Mouse (Mus musculus) hindbrain, embryonic 13.5 days (tissue): Measurements from ENCODE around the gene Vbp1. TPM values are rescaled to one million over a fixed set of nuclear protein-coding genes. Genes with fewer than 3 reads are reported as not detected.
"Not testable (repeated sequence)": the region's sequence is repeated elsewhere in the genome, so short reads cannot be mapped to it uniquely, and the experiment has no call there.

Experiments used
- ATAC-seq: fragments of 200-750 bp; cut with Nextera tagmentation; 2 replicates; pipeline ENCODE4 v1.8.0; 2017; ENCODE audit warnings: moderate TSS enrichment; ENCODE audit not compliant: low FRiP score
- H3K27ac ChIP-seq: fragments of 300-500 bp; sonication (generic); 2 replicates; pipeline ENCODE4 v1.5.1; 2015; ENCODE audit warnings: inconsistent platforms, mild to moderate bottlenecking, moderate library complexity
- H3K27me3 ChIP-seq: fragments of 300-500 bp; sonication (generic); 2 replicates; pipeline ENCODE4 v1.6.1; 2015; ENCODE audit warnings: mild to moderate bottlenecking, inconsistent platforms
- H3K36me3 ChIP-seq: fragments of 300-500 bp; sonication (generic); 2 replicates; pipeline ENCODE4 v1.6.1; 2015; ENCODE audit warnings: mild to moderate bottlenecking, inconsistent platforms
- H3K4me1 ChIP-seq: fragments of 300-500 bp; sonication (generic); replicated peaks from 2 replicates; pipeline ENCODE4 v1.6.1; 2015; ENCODE audit warnings: inconsistent platforms
- H3K4me2 ChIP-seq: fragments of 300-500 bp; sonication (generic); 2 replicates; pipeline ENCODE4 v1.6.1; 2015; ENCODE audit warnings: inconsistent platforms, mild to moderate bottlenecking, moderate library complexity
- H3K4me3 ChIP-seq: fragments of 300-500 bp; sonication (generic); 2 replicates; pipeline ENCODE4 v1.5.1; 2015; ENCODE audit warnings: mild to moderate bottlenecking, inconsistent platforms
- H3K9ac ChIP-seq: fragments of 300-500 bp; sonication (generic); 2 replicates; pipeline ENCODE4 v1.6.1; 2015; ENCODE audit warnings: mild to moderate bottlenecking, inconsistent platforms
- H3K9me3 ChIP-seq: fragments of 300-500 bp; sonication (generic); 2 replicates; pipeline ENCODE4 v1.6.1; 2016; ENCODE audit warnings: inconsistent platforms
- WGBS: fragments of 180-500 bp; shearing (Covaris S2); methylation state at CpG from one replicate; pipeline ENCODE4 v1.1.7; 2015; 5-methylcytosine and 5-hydroxymethylcytosine counted together
- polyA plus RNA-seq: library from polyadenylated mRNA; unstranded; fragments of >200 nt; fragmentation: Nextera tagmentation; extraction: Ambion mirVana; gene quantifications from 2 replicates; pipeline ENCODE4 v1.2.1, GENCODE M21; 2015

Gene Vbp1
- polyA plus RNA-seq, result 341 and 352 TPM in 2 replicates

- peak within 1 kb of the TSS; percentile 45 for H3K4me2 ChIP-seq
- peak; percentile 100 for ATAC-seq
- WGBS, result 12% methylated on average over 37 of the region's 37 CpGs
Measured at GRCm38 (mm10) chrX:75514179-75514972, at the start of gene Vbp1. Vbp1 (plus strand) TSS chrX:75514299.

DNA sequence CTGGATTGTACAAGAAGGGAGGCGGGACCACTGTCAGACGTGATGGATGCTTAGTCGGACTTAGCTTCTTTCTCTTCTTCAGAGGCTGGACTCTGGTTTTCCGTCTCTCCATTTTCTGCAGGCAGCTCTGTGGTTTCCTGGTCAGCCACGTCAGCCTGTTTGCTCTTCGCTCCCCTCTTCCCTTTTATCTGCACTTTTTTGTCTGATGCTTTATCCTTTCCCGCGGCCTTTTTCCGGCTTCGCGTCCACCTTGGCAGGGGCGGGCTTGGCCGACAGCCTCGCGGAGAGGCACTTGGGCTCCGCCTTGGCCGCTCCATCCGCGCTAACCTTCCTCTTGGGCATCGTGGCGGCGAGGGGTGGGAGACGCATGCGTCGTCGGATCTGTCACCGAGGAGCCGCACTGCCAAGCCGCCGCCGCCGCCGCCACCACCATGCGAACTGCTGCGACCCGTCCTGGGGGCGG is 38.9 kb upstream of the Vbp1 start:
- WGBS, result 15% methylated on average over 37 of the region's 37 CpGs
- peak; percentile 97 for ATAC-seq
- not testable (repeated sequence) for H3K27me3 ChIP-seq, H3K4me1 ChIP-seq, H3K9me3 ChIP-seq, H3K36me3 ChIP-seq
- peak overlapping the region; percentile 40 for H3K4me3 ChIP-seq
- peak overlapping the region; percentile 76 for H3K27ac ChIP-seq
- peak overlapping the region; percentile 46; the same call in 1 of the 2 replicates for H3K9ac ChIP-seq
- peak overlapping the region; percentile 44 for H3K4me2 ChIP-seq

More at GRCm38 (mm10) chrX:75514179-75514972, at the start of gene Vbp1:
- no peaks in the 10 kb centered on the region for H3K36me3 ChIP-seq
- no peaks in the 10 kb centered on the region for H3K27me3 ChIP-seq
- H3K4me3 ChIP-seq, result peak within 1 kb of the TSS; percentile 56
- H3K27ac ChIP-seq, result peak within 1 kb of the TSS; percentile 89
- peak within 1 kb of the TSS; percentile 76 for H3K9ac ChIP-seq
- H3K4me1 ChIP-seq, result peaks cover 3% of the 10 kb centered on the region
- H3K9me3 ChIP-seq, result no peaks in the 10 kb centered on the region

DNA sequence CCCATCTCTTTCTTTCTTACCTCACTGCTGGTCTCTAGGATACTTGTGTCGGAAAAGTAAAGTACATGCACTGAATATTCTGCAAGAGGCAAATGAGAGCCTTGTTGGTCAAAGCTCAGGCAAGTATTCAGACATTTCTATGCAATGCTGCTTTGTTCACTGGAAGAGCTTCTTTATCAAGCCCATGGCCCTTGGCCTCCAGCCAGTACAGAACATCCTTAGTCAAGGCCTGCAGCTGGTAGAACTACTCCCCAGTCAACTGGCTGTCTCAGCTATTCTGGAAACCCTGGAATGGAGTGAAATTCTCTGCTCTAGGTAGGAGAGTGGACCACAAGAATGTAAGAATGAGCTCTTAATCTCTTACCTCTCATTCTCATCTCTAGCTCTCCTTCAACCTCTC is 24.2 kb upstream of the Vbp1 start:
- no peak for ATAC-seq
- no peaks in the 10 kb centered on the region for H3K4me1 ChIP-seq

GRCm38 (mm10) chrX:75513787-75514178 is 316 bp upstream of the Vbp1 start:
- Histone ChIP-seq H3K4me1 (peaks cover 3% of the 10 kb centered on the region), H3K9ac (0 out of 2 replicates have a peak overlapping the region, but pooled peaks have one; percentile 43), H3K9me3 (no peaks in the 10 kb centered on the region), H3K27me3 (no peaks in the 10 kb centered on the region), H3K4me3 (peak overlapping the region; percentile 56), H3K4me2 (peak overlapping the region; percentile 45), H3K36me3 (no peaks in the 10 kb centered on the region), H3K27ac (no peak overlapping the region)
- peak; percentile 66 for ATAC-seq
- WGBS, result 49% methylated on average over 3 of the region's 3 CpGs

More for the DNA sequence above, 24.2 kb upstream of the Vbp1 start:
- Histone ChIP-seq H3K9me3 (no peaks in the 10 kb centered on the region), H3K36me3 (no peaks in the 10 kb centered on the region), H3K4me3 (no peak overlapping the region), H3K27ac (no peak overlapping the region), H3K27me3 (no peaks in the 10 kb centered on the region), H3K4me2 (no peak overlapping the region), H3K9ac (no peak overlapping the region)
- 67% methylated on average over 1 of the region's 1 CpGs for WGBS

DNA sequence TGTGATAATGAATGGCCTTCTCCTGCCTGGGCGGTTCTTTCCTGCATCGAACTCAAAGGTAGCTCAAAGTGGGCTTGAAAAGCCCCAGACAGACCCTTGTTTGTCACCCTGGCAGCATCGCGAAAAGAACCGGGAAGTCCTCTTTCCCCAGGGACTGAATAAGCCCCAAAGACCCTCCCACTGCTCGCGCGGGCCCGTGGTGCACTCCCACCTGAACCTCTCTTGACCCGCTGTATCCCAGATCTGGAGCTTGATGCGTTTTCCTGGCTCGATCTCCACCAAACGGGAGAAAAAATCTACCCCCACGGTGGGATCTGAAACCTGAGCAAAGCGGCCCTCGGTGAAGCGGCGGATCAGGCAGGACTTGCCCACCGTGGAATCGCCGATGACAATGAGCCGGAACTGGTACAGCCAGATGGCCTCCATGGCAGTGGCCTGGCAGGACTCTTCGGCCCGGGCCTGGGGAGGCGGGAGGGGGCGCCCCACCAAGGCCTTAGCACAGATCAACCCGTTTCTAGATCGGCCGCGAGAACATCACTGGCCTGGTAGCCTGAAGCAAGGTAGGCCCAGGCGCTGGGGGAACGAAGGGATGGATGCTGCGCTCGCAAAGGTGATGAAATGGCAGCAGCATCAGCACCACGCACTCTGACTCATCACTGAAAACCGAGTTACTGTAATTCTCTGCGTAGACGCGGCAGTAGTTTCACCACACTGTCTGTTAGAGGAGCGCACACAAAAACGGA is 63.7 kb downstream of the Vbp1 start, which contains the start of gene Rab39b:
Gene Rab39b (minus strand): TSS at position 650 of the 743 bp plus-strand sequence.
- WGBS, result 12% methylated on average over 39 of the region's 41 CpGs
- Histone ChIP-seq H3K27me3 (no peaks in the 10 kb centered on the region), H3K9ac (peak within 1 kb of the TSS; percentile 83), H3K36me3 (0 out of 2 replicates have a peak, but pooled peaks cover 2% of the 10 kb centered on the region), H3K4me1 (peaks cover 5% of the 10 kb centered on the region; the same call in 1 of the 2 replicates), H3K4me2 (peak within 1 kb of the TSS; percentile 51), H3K4me3 (peak within 1 kb of the TSS; percentile 55), H3K9me3 (no peaks in the 10 kb centered on the region), H3K27ac (peak within 1 kb of the TSS; percentile 94)
- peak; percentile 97 for ATAC-seq

DNA sequence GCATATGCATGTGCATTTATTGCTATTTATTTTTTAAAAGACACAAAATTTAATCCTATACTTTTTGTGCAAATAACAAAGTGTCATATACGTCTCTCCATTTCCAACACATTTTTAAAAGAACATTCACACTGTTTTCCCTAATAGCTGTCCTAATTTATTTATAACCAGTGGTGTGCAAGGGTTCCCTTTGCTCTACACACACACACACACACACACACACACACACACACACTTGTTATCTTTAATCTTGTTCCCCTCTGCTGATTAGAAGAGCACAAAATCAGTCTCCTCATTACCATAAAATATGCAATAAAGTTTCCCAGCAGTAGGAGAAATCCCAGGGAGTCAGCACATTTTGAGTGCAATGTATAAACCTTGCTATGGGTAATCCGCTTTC is 64.4 kb downstream of the Vbp1 start:
- Histone ChIP-seq H3K36me3 (0 out of 2 replicates have a peak, but pooled peaks cover 2% of the 10 kb centered on the region), H3K4me2 (no peak overlapping the region), H3K9me3 (no peaks in the 10 kb centered on the region), H3K27ac (no peak overlapping the region), H3K27me3 (no peaks in the 10 kb centered on the region), H3K4me3 (no peak overlapping the region), H3K9ac (no peak overlapping the region), H3K4me1 (peaks cover 5% of the 10 kb centered on the region; the same call in 1 of the 2 replicates)
- 75% methylated on average over 2 of the region's 2 CpGs for WGBS
- no peak for ATAC-seq

Other genes with a start within 250 kb of the Vbp1 start
- 38.5 and 40.3 TPM in 2 replicates for gene Fundc2, start 131.9 kb upstream of the Vbp1 start, polyA plus RNA-seq
- gene F8, start 131.7 kb upstream of the Vbp1 start, polyA plus RNA-seq, result 1.5 and 2.7 TPM in 2 replicates
- gene Cmc4, start 97.7 kb upstream of the Vbp1 start, polyA plus RNA-seq, result 24.1 and 24.8 TPM in 2 replicates
- gene Mtcp1, start 97.7 kb upstream of the Vbp1 start, polyA plus RNA-seq, result 7.8 and 8.2 TPM in 2 replicates
- gene Brcc3, start 97.7 kb upstream of the Vbp1 start, polyA plus RNA-seq, result 53.6 and 57.8 TPM in 2 replicates
- gene Rab39b, start 63.9 kb downstream of the Vbp1 start, polyA plus RNA-seq, result 23.9 and 25.0 TPM in 2 replicates